Mouse (Mus musculus): Measurements from ENCODE around the gene Depp1. TPM values are rescaled to one million over a fixed set of nuclear protein-coding genes. Genes with fewer than 3 reads are reported as not detected.

Gene Depp1
- total RNA-seq, 4 experiments from 2014 or later, result 0.94 to 2.9 (median 1.9) TPM

DNA sequence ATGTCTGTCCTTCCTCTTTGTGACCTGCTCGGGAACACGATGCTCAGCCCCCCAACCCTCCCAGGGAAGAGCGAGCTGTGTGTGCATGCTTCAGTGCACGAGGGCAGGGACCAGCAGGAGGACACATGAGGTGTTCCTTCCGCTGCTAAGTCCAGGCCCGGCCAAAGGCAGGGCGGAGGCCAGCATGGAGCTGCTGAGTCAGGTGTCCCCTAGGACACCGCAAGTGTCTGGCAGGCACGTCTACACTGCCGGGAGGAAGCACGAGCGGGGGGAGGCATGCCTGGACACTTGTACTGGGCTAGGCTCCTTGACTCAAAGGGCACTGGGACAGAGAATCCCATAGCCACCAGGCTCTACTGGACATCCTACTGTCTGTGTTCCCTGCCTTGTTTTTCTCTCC is 2.6 kb upstream of the Depp1 start:
- no peak for DNase-seq (ENCODE audit: low spot score in 2 of 2)

- no peak for DNase-seq (ENCODE audit: low spot score in 2 of 2)
These were observed 598 bp upstream of the Depp1 start for GRCm38 (mm10) chr6:116649811-116650210.

DNA sequence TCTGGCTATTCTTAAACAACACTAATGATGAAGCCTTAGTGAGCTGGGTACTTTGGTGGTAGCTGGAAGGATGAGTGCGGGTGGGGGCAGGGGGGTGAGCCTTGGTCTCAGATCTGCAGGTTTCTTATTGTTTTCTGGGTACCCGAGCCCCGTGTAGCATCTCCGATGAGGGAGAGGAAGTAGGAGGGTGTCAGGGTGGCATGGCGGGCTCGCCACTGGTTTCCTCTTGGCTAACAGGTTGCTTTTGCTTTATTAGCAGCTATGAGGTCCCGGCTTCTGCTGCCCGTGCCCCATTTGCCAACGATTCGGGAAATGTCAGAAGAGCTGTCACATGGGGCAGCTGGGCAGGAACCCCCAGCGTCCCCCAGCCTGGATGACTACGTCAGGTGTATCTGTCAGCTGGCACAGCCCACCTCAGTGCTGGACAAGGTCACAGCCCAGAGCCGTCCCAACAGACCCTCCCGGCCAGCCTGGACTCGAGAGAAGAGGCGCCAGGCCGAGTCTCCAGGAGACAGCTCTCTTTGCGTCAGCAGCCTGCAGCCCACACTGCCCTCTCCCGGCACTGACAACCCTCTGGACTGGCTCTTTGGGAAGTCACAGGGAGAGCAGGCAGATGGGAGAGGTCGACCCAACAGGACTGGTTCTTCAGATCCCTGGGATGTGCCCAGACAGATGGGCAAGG is 1.2 kb downstream of the Depp1 start:
- no peak for DNase-seq (ENCODE audit: low spot score in 2 of 2)

DNA sequence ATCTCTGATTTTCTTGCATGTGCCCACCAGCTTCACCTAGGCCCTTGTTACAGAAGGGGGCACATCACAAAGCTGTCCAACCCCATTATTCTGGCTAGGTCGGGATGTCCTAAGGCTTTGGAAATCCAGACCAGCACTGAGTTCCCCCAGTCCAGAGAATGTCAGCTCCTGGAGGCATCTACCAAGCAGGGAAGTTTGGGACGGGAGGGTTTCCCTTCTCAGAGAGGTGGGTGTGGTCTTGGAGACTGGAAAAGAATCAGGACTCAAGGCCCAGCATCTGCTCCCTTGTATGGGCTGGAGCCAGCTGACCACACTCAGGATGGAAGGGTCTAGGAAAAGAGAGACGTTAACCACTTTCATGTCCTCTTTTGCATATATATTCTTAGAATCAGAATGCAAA is 2.8 kb downstream of the Depp1 start:
- DNase-seq (ENCODE audit: low spot score in 2 of 2), result no peak

DNA sequence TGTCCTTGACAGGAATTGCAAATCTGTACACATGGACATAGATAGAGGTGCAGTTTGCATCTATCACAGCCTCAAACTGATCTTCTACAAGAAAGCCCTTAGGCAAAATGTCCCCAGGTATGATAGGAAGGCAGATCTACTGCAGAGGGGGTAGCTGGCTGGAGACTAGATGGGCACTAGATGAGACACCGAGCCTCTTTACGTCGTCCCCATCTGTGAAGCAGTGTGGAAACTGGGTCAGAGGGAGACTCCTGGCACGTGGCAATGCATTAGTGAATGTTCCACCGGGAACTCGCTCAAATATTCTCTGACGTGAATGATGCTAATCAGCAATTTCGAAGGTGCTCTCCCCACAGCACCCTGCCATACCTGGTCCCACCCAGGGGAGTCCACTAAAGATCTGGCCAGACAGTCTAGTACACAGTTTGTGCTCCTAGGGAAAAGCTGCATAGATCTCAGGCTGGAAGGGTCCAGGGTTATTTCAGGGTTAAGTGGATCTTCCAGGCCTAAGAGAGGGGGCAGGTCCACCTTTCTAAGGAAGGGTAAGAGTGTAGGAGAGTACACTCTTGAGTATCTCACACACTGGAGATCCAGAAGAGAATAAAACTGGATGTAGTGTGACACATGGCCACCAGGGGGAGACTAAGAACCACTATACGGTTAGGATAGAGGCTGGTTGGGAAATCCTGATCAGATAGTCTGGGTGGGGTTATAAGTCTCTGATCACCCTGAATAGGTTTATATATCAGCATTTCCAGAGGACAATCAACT is 3.5 kb downstream of the Depp1 start:
- peak in 1 of 2 experiments; percentile 61 for DNase-seq (ENCODE audit: low spot score in 2 of 2)

DNA sequence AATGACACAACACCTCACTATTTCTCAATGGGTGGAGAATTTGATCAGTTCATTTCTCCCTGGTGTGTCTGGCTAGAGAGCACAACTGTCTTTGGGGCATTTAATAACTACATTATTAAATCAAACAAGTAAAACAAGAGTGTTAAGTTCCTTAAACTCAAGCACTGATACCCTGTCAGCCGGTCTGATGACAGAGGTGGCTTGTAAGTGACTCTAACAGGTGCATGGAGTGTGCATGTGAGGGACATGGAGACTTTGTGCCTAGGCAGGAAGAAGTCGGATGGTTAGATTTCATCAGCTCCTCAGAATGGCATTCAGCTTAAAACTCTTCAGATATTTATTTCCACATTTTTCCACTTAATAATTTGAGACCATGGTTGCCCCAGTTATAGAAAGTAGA is 13.0 kb downstream of the Depp1 start:
- DNase-seq (ENCODE audit: low spot score in 2 of 2), result no peak

GRCm38 (mm10) chr6:116664031-116664430 is 13.6 kb downstream of the Depp1 start:
- DNase-seq (ENCODE audit: low spot score in 2 of 2), result no peak

- no peak for DNase-seq (ENCODE audit: low spot score in 2 of 2)
These were observed 14.4 kb downstream of the Depp1 start for GRCm38 (mm10) chr6:116664830-116665229.

DNA sequence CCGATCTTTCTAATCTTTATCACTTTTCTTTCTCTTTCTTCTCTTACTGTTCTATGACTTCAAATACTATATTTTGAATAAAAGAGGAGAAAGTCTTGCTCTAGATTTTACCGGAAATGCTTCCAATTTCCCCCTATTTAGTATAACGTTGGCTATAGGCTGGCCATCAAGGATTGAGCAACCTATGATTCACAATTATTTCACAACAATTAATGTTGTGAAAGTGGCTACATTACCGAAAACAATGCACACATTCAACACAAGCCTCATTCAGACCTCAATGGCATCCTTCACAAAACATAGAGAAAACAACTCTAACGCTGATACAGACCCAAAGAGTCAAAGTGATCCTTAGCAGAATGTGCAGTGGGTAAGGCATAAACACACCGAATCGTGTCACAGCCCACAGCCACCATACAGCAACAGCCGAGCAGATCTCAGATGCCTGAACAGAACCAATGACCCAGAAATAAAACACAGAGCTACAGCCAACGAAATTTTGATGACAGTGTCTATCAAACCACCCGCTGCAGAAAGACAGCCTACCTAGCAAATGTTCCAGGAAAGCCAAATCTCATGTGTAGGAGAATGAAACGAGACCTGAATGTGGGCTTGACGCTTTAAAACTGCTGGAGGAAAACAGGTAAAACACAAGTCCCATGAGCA is 15.8 kb downstream of the Depp1 start:
- no peak for DNase-seq (ENCODE audit: low spot score in 2 of 2)

GRCm38 (mm10) chr6:116666892-116667291 is 16.5 kb downstream of the Depp1 start:
- no peak for DNase-seq (ENCODE audit: low spot score in 2 of 2)

DNA sequence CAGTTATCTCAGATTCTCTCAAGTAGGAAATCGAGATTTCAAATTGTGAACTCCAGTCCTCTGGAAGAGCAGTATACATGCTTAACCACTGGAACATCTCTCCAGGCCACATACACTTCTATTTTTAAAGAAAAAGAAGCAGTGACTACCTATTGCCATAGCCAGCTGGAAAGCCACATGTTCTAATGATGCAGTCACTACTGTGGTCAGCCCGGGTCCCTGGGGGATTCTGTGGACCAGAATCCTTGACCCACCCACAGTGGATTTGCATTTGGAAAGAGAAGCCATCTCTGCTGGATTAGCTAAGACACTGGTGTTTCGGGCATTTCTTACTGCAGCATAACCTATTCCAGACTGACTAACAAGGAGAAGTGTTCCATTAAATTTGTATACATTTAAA is 17.0 kb downstream of the Depp1 start:
- no peak for DNase-seq (ENCODE audit: low spot score in 2 of 2)

DNA sequence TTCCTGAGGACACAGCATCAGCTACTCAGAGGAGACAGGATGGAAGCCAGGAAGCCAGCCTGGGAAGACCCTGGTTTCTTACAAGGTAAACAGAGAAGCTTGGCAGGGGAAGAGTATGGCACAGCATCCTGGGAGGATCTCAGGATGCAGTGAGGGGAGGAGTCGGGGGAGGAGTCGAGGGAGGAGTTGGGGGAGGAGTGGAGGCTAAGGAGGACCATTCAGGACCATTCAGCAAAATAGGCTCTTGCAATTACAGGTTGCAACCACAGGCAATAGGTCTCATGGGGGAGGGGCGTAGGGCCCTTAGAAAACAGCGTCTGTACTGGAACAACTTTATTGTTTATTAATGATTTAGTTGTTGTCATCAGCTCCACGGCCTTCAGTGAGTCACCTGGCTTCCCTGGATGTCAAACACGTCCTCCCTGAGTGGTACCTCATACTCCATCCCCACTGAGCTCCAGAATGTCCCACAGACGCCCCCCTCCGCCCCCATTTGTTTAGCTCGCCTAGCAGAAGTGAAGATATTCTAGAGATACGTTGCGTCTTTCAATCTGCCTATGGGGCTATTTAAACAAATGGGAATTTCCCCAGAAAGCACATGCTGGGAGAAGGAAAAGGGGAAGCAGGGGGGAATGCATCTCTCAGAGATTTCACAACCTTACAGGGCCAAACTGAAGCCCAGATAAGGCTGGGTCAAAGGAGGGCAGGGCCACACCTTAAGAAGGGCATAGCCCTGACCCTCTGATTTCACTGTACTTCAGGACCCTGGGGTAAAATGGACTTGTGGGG is 18.5 kb downstream of the Depp1 start:
- no peak for DNase-seq (ENCODE audit: low spot score in 2 of 2)

- no peak for DNase-seq (ENCODE audit: low spot score in 2 of 2)
These were observed 19.7 kb downstream of the Depp1 start for GRCm38 (mm10) chr6:116670144-116670543.

DNA sequence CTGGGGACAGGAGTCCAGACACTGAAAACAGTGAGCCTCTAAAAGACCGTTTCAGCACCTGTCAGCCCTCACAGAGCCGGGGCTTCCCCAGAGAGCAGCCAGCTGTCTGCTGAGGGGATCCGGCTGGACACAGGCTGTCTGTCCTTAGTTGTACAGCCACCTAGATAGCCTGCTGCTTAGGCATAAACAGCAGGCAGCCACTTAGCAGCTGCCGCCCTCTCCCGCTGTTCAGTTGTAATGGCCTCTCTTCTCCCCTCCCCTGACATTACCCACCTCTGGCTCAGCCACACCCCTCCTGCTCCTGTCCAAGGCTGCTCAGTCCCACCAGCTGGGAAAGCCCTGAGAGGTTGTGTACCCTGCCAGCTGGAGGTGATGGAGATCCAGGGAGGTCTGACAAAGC is 20.6 kb downstream of the Depp1 start:
- DNase-seq (ENCODE audit: low spot score in 2 of 2), result no peak

DNA sequence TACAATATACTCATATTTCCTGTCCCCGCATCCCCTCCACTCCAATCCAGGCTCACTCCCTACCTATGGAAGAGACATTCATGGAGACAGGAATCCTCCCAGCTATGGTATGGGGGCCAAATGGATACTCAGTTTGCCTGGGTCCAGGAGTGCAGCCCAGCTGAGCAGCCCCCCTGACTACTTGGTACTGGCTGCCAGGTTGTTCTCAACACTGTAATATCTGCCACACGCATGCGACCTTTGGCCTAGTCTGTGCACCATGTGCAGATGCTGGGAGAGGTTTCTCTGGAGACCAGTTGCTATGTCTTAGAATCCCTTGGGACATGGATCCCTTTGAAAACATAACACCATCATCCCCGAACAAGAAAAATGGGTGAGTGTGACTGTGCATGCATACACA is 21.4 kb downstream of the Depp1 start:
- DNase-seq (ENCODE audit: low spot score in 2 of 2), result no peak

DNA sequence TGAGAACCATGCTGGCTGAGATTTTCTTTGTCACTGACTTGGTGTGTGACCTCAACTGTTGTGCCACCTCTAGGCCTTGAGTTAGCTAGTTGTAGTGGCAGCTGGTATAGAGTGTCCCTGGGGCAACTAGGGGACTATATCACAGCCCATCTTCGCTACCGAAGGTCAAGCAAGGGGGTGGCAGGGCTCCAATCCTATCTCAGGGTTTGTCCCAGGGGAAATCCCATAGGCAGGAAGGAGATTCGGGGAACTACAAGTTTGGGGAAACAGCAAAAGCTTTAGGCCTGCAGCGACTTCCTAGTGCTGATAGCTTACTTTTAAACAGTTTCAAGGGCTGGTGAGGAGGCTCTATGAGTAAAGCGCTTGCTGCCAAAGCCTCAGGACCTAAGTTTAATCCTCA is 21.9 kb downstream of the Depp1 start:
- DNase-seq (ENCODE audit: low spot score in 2 of 2), result no peak

GRCm38 (mm10) chr6:116673471-116674282 is 23.3 kb downstream of the Depp1 start, which contains the start of gene Rassf4:
Gene Rassf4, minus strand, starts transcription at chr6:116673952.
- peak; percentile 53 to 58 for DNase-seq (ENCODE audit: low spot score in 2 of 2)

GRCm38 (mm10) chr6:116674283-116674886 is 24.0 kb downstream of the Depp1 start:
- no peak for DNase-seq (ENCODE audit: low spot score in 2 of 2)

DNA sequence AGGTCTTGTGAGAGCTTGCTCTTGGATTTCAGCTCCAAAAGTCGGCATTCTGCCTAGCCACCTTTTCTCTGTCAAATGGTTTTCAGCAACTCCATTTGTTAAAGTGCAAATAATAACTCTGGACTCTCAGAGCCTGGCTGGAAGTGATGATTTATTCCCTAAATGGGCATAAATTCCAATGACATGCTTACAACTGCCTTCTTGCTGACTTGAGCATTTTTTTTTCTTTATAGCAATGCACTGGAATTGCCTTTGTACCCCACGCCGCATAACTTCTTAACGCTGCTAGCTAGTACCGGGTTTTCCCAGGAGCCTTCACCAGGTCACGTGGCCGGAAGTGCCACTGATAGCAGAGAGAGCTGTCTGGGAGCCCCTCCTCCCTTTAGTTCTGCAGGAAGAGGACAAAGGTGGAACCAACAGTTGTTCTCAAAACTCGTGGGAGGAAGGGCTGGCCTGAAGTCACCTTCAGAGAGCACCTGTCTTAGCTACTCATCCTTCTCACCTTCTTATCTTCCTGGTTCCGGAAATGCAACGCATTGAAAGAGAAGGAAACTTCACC is 26.0 kb downstream of the Depp1 start:
- DNase-seq (ENCODE audit: low spot score in 2 of 2), result no peak

DNA sequence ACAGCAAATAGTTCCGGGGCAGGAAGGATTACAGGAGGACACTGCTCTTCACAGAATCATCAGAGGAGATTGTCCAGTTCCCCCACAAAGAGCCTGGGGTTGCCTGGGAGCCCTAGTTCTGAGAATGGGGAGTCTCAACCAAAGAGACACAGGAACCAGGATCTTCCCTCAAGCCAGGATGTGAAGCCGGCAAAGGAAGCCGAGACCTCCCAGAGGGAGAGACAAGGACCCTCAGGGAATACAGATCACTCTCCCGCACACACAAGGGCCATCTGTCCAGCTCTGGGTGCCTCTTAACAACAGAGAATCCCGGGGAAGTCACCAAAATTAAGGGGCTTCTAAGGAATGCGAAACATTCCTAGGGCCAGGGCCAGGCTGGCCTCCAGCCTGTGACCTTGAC is 26.9 kb downstream of the Depp1 start:
- no peak for DNase-seq (ENCODE audit: low spot score in 2 of 2)

All from layer of hippocampus, adult 8-10 months (tissue).